Mouse (Mus musculus) activated CD4-positive, CD25-positive, alpha-beta regulatory T cell, adult 4 months (primary cell): ENCODE results near the gene Pwwp2b. TPM values are rescaled to one million over a fixed set of nuclear protein-coding genes. Genes with fewer than 3 reads are reported as not detected.

Experiments used
- ATAC-seq: one replicate; pipeline ENCODE4 v1.8.0; 2017
- polyA plus RNA-seq, 2 experiments: library from polyadenylated mRNA; unstranded; fragments of 100-300 nt; shearing (Covaris generic); gene quantifications; one replicate each; pipeline ENCODE4 v1.2.1; 2017

Pwwp2b gene
- polyA plus RNA-seq: 1 to 10 TPM; 2.3 to 2.9 TPM

DNA sequence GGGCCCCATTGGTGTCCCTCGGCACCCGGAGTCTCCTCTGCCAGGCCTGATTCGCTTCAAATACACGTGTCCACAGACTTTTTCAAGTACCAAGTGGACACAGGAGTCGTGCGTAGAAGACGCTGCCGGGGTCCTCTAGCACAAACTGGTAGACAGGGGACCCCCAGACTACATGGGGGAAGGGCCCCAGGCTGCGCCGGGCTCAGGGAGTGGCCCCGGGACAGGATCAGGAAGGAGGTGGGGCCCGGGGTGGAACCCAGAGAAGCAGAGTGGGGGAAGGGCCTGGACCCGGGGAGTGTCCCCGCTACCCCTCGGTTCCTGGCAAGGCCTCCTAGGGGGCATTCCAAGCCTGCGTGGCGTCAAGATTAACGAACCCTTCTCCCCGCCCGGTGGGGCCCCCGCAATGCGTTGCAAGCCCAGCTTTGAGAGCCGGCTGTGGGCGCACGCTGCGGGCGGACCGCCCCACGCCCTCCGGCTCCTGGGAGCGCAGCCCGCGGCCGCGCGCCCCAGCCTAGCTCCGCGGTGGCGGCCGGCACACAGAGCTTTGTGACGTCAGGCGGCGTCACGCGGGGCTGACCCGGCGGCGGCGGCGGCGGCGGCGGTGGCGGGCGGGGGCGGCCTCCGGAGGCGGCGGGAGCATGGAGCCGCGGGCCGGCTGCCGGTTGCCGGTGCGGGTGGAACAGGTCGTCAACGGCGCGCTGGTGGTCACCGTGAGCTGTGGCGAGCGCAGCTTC is at the start of gene Pwwp2b:
Pwwp2b (plus strand) TSS at position 602 of the 734 bp plus-strand sequence.
- ATAC-seq: peak; percentile 82

DNA sequence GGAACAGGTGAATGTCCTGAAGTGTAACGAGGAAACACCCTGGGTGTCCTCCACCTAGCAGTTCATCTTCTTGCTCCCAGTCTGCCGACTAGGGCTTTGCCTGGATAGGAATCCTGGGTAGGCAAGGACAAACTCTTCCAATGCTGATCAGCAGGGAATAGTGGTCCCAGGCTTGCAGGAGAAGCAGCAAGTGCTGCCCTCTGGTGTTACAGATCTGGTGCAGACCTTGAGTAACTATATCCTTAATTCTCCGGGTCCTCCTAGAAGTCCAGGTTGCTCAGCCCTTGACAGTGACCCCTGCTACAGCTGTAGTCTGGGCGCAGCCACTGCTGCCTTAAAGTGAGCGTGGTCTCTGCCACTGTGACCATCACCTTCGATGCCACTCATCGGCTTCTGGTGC is 48.2 kb upstream of the Pwwp2b start:
- no peak for ATAC-seq

DNA sequence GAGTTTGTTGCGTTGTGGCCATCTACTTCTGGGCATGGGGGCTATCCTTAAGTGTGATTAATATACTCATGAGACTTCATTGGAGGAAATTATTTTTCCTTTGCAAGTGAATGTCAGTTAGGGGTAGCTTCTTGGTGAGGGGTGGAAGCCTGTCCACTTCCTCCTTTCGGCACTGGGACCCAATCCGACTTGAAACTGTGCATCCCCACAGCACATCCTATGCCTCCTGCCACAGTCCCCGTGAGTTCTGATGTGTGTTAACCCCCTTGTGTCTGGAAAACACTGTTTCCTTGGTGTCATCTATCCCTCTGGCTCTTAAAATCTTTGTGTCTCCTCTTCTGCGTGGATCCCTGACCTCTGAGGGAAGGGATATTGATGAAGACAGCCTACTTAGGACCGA is 47.1 kb upstream of the Pwwp2b start:
- ATAC-seq: no peak

DNA sequence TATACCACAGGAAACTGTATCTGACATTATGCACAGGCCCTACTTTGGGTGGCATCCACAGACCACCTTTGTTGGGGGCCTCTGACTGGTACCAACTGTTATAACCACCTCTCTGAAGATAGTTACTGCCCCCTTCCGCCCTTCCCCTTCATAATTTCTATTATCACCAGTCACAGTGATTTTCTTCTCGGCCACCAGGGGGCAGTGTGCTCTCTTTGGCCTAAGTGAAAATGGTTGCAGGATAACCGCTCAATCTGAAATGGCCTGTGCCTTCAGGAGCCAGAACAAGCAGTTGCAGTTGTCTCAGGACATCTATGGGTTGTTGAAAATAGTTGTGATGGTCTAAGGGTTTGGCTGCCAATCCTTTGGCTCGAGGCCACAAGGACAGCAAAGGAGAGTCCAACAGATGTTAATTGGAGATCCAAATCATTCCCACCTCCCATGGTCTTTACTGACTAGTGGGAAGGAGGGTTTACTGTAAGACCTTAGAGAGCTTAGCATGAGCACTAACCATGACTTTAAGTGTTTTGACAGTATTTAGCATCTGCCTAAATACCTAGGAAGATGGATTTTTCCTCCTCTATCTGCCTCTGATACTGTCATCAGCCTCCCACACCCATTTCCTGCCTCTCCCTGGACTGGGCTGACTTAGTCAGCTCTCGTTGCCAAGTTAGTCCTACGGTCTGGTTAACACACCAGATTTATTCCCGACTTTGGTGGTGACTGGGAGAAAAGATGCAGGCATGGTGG is 40.1 kb upstream of the Pwwp2b start:
- ATAC-seq: peak; percentile 53

DNA sequence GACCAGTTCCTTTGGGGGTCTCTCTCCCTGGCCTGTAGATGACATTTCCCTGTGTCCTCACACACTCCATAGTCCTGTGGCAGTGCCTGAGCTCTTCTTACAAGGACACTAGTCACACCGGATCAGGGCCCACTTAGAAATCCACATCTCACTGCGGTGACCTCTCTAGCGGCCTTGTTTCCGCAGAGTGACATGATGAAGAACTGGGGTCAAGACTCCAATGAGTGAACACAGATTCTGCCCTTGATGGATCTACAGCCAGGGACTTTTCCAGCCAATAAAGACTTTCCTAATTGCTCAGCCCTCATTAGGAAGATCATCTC is 39.5 kb upstream of the Pwwp2b start:
- no peak for ATAC-seq

DNA sequence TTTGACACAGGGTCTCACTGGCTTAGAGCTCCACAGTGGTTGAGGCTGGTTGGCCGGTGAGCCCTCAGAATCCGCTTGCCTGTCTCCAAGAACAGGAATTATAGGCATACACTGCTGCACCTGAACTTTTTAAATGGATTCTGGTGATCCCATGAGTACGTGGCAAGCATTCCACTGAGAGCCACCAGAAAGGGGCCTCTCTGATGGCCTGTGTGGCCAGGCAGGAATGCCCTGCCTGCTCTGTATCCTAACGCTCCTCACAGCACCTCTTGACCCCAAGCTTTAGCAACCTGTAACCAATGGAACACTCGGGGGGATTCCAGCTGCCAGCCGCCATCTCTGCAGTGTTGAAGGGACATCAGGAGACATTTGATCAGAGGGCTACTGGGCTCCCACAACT is 36.5 kb upstream of the Pwwp2b start:
- ATAC-seq: no peak

DNA sequence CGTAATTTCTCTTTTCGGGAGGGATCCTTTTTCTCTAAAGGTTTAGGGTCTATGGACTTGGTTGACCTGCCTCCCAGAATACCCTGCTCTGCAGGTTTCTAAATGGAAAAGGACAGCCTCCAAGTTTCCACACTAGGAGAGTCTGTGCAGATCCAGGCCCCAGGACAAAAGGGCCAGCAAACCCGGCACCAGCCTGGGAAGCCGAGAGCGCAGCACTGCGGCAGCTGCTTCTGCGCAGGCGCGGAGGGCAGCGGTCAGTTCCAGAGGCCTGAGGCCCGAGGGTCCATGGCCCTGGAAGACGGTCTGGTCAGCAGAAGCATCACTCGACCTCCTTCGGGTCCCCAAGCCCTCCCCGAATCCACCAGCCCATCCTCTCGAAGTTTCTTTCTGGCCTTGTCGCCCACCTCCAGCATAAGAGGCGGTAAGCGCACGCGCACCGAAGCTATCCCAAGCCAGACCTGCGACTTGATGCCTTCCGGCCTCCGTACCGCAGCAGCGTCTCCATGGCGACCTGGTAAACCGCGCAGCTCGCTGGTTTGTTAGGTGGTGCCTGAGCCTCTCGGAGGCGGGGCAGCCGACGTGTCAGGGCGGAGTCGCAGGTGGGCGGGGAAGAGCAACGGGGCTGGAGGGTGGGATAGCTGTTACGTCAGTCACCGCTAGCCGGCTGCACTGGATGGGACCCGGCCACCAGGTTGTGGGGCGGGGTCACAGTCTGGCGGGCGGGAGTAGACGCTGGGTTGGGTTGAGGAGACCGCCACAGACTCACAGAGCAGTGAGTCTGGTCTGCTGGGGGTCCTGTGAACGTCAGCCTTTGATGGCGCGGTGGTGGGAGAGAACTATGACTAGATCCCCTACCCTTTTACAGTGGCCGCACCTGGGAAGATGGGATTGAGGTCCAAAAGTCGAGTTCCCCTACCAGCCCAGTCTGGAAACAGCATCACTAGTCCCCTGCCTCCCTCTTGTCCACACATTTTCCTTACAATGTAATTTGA is 35.2 kb upstream of the Pwwp2b start, which contains the start of the genes Lrrc27 and Stk32c:
Lrrc27 (plus strand) TSS at position 235 of the 992 bp plus-strand sequence.
Stk32c (minus strand) TSS at position 554 of the 992 bp plus-strand sequence.
- peak; percentile 92 for ATAC-seq

DNA sequence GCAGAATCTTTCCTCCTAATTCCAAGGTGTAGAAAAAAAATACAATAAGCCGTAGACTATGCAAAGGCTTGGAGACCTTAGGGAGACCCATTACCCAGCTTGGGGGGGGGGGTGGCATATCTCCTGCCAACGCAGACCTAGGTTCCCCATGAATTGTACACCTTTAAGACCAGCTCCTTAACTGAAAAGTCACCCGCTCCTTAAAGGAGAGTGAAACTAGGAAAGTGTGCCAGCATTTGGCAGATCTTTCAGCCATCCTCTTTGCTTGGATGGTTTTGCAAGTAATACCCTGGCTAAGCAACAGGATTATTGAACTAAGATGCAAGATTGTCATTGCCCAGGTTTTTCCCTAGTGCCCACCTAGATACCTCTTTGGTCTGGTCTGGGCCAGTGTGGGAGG is 34.5 kb upstream of the Pwwp2b start:
- no peak for ATAC-seq

DNA sequence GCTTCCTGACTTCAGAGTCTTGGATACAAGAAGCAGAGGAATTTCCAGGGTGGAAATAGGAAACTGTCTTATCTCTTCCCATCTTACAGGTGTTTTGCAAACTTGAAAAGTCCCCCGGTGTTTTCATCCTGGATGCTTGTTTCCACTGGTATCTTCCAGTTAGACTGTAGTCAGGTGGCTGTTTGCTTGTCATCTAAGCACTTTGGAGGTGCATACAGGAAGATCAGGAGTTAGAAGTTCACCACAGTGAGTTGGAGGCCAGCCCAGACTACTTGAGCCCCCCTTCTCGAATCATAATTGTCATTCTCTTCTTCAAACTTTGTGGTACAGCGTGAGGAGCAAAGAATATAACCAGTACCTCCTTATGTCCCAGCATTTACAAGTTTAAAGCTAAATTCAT is 34.1 kb upstream of the Pwwp2b start:
- ATAC-seq: no peak

DNA sequence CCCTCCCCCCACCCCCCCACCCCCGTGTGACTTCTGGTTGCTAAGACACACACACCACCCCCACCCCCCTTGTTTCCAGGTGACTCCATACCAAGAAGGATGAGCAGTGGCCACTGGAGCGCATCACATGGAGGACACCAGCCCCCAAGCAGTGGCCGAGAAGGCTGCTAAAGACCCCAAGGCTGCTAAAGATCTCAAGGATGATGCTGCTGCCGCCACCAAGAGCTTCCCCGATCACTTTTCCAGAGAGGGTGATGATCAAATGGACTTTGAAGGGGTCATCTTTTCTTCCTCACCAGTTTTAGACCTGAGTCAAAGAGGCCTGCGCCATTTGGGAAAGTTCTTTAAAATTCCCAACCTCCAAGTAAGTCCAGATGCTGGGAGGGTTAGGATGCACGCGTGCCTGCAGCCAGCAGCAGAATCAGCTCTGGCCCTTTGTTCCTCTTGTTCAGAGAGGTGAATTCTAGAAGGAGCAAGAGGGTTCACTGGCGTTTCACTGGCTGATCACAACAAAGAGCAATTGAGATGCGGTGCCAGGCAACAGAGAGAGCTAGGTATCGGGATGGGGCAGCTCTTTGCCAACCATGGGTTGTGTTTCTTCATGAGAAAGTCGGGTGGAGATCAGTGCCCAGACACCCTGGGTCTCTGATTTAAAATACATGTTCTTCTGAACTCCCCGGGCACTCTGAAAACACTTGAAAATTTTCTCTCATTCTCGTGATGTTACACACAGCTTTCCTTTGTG is 33.5 kb upstream of the Pwwp2b start:
- ATAC-seq: no peak

DNA sequence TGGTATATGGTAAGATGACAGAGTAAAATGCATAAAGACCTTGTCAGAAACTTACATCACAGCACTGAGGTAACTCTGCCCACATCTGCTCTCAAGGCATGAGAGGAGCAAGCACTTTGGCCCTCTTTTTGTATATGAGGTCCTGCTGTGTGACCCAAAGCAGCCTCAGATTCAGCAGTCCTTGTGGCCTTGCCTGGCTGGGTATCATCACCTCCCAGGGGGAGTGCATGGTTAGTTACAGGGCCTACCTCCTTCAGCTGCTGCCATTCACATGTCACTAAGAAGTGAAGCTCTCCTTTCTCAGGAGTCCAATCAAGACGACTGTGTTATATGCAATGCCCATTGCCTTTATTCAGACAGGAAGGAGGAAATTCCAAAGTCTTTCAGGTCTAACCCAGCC is 32.8 kb upstream of the Pwwp2b start:
- no peak for ATAC-seq

DNA sequence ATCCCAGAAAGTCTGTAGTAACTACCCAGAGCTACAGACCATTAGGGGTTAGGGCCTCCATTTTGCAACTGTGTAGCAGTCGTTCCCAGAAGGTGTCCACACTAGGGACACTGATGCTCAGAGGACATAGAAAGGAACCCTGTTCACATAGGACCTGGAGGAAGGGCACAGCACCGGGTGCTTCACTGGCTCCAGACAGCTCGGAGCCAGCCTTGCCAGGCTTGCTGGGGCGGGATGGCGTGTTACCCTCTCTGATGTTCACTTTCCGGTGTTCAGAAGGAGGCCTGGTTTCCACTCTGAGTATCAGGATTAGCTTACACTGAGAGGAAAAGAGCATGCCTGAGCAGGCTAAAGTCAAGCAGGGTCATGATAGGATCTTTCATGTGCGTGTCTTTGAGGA is 32.3 kb upstream of the Pwwp2b start:
- ATAC-seq: no peak

DNA sequence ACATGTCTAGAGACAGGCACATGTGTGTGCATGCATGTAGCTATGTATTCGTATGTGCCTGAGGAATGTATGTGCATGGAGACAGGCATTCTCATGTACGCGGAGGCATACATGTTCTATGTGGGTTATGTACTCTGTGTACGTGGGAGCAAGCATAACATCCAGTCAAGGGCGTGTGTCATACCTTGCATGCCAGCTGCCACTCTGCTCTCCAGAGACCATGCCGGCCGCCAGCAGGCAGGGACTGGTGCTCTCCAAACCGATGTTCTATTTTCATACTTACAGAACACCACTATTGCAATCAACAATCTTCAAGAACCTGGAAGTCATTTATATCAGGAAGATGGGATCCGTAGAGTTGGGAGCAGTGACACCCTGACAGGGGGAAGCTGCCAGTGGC is 31.8 kb upstream of the Pwwp2b start:
- ATAC-seq: no peak

DNA sequence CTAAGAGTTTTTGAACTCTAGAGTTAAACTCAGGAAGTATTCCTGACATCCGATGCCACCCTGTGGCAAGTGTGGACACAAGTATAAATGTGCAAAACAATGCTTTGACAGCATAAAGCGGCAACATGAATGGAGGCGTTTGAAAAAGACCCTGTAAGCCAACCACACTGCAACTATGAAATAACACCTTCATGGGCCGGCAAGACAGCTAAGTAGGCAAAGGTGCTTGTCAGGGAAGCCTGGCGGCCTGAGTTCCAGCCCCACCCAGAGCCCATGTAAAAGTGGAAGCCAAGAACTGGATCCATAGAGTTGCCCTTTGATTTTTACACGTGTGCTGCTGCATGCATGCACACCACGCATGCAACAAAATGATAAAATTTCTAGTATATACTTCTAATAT is 31.2 kb upstream of the Pwwp2b start:
- ATAC-seq: no peak

DNA sequence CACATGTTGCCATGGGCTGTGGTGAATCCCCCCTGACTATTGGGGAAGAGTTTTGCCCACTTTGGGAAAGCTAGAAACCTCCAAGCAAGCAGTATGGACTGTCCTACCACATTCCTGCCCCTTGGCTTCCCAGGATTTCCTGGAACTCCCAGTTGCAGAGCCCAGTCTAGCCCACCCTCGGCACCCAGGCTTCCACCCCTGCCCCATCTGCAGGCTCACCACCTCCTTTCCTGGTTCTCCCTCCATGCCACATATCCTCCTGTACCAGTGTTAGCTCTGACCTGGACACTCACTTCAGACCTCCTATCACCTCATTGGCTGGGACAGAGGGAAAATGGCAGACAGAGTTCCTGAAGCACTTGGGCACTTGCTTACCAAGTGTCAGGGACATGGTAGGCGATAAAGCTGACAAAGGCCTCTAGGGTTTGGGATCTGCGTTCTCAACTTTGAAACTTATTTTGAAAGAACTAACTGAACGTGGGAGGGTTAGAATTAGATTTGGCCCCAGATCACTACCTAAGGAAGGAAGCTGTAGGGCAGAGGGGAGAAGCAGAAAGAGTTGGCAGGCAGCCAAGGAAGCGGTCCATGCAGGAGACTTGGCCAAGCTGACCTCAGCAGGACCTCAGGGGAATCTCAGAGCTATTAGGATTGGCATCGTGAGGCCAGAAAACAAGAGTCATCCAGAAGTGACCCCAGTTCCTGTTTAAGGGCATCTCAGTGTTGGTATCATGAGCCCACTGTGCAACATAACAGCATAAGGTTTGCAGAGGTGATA is 29.5 kb upstream of the Pwwp2b start:
- no peak for ATAC-seq

DNA sequence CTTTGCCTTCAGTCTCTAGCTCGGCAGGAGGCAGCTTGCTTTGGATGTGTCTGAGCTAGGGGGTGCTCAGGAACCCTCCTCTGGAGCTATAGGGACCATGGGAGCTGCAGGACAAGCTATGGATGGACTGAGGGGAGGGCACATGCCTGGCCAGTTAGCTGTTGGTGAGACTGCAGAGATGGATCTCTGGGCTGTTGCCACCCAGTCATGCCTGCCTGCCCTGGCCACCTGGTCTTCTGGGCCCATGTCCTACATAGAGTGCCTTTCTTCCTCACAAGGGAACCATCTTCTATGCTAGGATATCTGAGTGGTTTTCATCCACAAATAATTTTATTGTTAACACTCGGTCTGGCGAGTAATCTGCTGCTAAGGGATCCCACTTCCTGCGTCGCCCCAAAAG is 28.8 kb upstream of the Pwwp2b start:
- ATAC-seq: no peak

DNA sequence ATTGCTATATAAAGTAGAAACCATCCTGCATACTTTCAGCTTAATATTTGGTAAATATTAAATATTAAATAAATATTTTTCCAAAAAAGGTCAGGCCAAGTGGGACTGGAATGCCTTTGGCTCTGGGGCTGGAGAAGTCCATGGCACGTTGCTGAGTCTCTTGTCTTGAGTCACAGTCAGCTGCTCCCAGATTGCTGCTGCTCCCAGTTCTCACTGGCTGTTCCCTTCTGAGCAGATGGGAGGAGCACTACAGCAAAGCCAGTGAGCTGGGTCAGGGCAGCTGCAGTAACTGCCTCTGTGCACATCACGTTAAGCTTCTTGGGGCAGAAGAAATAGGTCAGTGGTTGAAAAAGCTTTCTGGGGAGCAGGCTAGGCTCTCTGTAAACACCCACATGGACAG is 28.0 kb upstream of the Pwwp2b start:
- no peak for ATAC-seq

DNA sequence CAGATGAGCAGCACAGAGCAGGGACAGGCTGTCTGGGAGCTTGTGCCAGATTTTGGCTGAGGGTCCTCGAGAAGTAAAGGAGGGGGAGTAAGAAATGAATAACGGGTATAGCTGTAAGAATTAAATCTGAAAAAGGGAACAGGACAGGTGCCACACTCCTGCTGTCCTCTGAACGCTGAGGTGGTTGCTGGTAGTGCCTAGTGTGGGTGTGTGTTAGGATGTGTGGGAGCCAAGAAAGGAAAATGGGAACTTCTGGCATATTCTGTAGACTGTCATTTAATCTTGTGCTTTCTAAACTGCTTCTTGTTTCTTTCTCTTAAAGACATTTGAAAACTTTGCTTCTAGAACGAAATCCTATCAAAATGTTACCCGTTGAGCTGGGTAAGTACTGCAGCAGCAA is 27.2 kb upstream of the Pwwp2b start:
- ATAC-seq: no peak

DNA sequence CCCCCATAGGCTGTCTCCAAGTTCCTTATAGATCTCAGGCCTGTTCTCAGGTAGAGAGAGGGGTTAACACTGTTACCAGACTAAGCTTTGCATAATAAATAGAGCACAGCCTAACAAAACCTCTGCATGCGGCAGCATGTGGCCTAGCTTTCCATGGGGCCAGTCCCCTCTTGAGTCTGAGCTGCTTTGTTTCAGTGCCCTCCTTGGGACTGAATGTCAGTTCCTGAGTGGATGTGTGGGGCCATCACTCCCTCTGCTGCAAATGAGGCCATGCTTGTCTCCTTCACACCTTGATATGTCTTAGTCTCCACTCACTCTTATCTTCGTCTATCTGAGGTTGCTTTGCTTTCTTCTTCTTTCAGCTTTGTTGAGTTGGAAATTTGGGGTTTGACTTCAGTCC is 26.4 kb upstream of the Pwwp2b start:
- no peak for ATAC-seq

DNA sequence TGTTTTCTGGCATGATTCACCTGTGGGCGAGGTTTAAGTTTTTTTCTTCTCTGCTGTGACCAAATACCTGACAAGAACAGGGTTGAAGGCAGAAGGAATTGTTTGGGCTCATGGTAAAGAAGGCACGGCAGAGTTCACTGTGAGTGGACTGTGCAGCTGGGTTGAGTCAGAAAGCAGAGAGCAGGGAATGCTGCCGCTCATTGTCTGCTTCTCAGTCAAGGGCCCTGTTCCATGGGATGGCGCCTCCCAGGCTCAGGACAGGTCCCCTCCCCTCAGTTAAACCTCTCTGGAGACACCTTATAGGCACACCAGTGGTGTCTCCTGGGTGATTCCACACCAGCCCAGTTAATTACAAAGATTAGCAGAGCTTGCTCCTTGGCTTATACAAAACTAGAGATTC is 25.9 kb upstream of the Pwwp2b start:
- no peak for ATAC-seq

DNA sequence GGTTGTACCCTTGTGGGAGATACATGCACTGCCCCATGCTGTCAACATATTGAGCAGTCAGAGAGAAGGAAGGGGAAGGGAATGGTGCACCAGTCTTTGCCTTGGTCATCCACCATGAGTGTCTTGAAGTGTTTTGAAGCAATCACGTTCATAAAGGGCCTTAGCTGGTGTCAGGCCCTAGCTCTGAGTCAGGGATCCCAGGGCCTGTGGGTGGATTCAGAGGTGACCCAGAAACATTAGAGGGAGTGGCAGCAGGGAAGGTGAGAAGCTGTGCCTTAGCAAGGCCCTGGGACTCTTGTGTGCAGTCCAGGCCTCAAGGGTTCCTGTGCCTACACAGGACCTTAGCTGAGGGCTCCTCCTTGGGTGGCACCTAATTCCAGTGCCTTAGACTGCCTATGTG is 24.2 kb upstream of the Pwwp2b start:
- ATAC-seq: no peak

DNA sequence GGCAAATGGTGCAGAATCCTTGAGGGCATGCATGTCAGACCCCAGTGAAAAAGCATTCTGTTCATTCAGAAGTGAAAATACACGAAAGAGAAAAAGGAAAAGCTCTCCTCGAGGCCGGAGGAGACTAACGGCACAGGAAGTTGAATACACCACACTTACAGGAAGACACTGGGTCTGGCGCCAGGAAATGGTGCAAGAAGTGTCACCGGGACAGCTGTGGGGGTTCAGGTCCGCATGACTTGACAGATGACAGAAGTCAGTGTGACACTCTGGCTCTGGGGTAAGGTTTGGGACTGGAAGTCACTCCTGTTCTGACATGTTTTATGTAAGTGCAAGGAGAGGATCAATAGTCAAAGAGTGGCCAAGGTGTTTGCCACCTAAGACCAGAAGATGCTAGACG is 23.6 kb upstream of the Pwwp2b start:
- ATAC-seq: peak; percentile 94
